Mouse (Mus musculus) inflammation-experienced regulatory T-cells, adult 16 weeks (primary cell): ENCODE results near the gene Trip4. TPM values are rescaled to one million over a fixed set of nuclear protein-coding genes. Genes with fewer than 3 reads are reported as not detected.

Source experiments
- polyA plus RNA-seq: library from polyadenylated mRNA; unstranded; fragments of 100-300 nt; shearing (Covaris generic); gene quantifications from one replicate; pipeline ENCODE4 v1.2.1, GENCODE M21; 2017

The Trip4 gene
- polyA plus RNA-seq = 48.2 TPM

DNA sequence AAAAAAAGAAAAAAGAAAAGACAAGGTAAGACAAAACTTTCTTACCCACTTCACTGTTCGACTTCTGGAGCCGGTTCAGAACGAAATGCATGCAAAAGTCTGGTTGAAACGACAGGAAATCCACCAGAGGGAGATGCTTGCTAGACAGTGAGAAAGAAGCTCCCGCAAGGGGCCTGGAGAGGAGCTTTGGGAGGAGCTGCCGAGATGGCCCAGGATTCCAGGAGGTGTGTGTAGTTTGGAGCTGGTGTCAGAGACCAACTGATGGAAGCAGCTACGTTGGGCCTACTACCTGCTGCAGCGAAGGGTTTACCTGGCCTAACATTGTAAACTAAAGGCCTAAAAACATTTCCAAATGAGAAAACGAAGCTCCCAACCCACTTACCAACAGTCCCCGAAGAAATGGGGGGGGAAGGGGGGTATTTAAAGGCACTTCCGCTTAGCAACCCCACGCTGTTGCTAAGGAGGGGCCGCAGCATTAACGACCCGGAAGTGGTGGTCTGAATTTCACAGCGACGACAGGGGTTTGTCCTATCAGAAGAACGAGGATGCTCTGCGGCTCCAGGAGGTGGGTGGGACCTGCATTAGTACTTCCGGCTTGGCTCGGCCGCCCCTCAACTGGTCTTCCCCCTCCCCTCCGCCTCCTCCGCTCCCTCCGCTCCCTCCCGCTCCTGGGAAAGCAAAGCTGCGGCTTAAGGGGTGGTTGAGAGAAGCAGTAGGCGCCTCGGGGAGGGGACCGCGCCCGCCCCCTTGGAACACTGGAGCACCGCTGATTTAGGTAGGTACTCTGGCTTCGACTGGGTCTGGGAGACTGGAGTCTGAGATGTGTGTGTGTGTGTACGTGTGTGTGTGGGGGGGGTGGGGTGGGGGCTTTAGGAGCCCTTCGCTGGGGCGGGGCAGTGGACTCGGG is at the start of gene Trip4, which contains the start of gene Csnk1g1:
Gene Trip4, minus strand, starts transcription at position 401 of the 907 bp plus-strand sequence.
Gene Csnk1g1, plus strand, starts transcription at position 531 of the 907 bp plus-strand sequence.

DNA sequence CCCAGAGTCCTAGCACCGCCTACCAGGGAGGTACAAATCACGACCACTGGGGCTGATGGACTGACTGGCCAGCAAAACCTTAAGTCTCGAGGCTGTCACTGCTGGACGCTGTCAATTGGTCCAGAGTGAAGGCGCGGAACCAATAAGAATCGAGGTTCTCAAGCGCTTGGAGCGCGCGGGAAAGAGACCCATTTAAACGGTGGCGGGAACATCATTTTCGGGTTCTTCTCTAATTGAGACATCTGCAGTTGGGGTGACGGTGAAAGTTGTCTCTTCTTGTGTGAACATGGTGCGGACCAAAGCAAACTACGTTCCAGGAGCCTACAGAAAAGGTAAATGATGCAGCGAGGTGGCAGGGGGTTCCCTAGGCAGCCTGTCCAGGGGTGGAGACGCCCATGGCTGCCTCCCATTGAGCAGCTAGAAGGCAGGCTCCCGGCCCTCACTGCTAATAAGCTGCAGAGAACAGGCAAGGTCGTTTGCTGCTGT is 18.4 kb downstream of the Trip4 start, which contains the start of gene Pclaf:
Gene Pclaf, plus strand, starts transcription at position 95 of the 486 bp plus-strand sequence.

DNA sequence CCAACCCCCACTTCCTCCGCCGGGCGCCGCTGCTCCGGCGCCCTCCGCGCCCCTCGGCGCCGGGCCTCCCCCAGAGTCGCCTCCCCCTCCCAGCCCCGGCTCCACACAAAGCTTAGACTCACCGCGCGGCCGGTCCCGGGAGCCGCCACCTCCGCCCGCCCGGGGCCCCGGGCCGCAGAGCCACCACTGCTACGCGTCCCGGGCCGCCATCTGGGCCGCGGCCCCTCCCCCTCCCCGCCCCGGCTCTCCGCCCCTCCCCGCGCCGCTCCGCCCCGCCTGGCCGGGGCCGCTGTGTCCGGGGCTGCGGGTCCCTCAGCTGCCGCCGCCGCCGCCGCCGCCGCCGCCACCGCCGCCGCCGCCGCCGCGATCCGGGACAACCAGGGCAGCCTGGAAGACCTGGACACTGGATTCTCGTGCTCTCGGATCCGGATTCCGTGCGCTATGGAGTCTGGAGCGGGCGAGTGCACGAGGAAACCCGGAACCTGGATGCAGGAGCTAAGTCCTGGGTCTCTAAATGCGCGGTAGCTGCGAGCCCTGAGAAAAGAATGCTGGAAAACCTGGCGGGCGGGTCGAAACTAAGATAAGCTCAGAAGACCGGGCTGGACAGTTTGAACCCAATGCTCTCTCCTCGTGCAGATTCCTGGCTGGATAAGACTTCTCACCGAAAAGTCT is 81.1 kb downstream of the Trip4 start, which contains the start of gene Zfp609:
Gene Zfp609, minus strand, starts transcription at position 221 of the 672 bp plus-strand sequence.

Other genes starting within 250 kb of the Trip4 start
- 159 TPM for gene Oaz2, start 240.8 kb downstream of the Trip4 start, polyA plus RNA-seq
- gene Zfp609, start 81.2 kb downstream of the Trip4 start, polyA plus RNA-seq = 4.3 TPM
- 16.5 TPM for gene Pclaf, start 18.6 kb downstream of the Trip4 start, polyA plus RNA-seq
- 47.1 TPM for gene Csnk1g1, start 130 bp upstream of the Trip4 start, polyA plus RNA-seq
- 368 TPM for gene Ppib, start 151.4 kb upstream of the Trip4 start, polyA plus RNA-seq
- 1.4 TPM for gene Snx22, start 160.9 kb upstream of the Trip4 start, polyA plus RNA-seq
- gene Snx1, start 217.8 kb upstream of the Trip4 start, polyA plus RNA-seq = 164 TPM
- gene Ciao2a, start 217.8 kb upstream of the Trip4 start, polyA plus RNA-seq = 151 TPM
- gene Dapk2, start 249.4 kb upstream of the Trip4 start, polyA plus RNA-seq = 0.71 TPM